Mouse (Mus musculus): ENCODE data around the gene Tnnc1.

- TF ChIP-seq POLR2A (IDR thresholded peaks at IDR 0.05; ENCODE audit: borderline replicate concordance, extremely low read depth, insufficient read depth, insufficient read length, poor library complexity, severe bottlenecking) (no peak), CTCF (IDR thresholded peaks at IDR 0.05; ENCODE audit: borderline replicate concordance, extremely low read depth, insufficient read depth, insufficient read length) (no peak)
Measured at GRCm38 (mm10) chr14:31160196-31161150, 47.6 kb upstream of the Tnnc1 start.
